Mouse (Mus musculus): ENCODE measurements around the gene St3gal3. TPM values are rescaled to one million over a fixed set of nuclear protein-coding genes. Genes with fewer than 3 reads are reported as not detected.

Gene St3gal3
- polyA plus RNA-seq, 2 experiments = 0.85 to 3.2 TPM

DNA sequence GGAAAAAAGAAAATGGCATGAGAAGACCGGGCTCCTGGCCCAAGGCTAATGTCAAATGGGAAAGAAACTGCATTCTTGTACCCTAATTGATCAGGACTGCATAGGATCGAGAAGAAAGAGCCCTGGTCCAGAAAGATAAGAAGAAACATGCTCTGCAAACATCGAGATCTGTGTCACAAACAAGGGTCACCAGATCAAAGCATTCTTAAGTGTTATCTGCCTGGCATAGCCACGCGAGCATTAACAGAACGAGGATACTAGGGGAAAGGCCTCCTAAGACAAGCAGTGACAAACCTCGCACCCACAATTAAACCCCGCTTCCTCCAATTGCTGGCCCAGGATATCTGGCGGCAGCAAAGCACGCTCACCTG is 13.6 kb upstream of the St3gal3 start:
- DNase-seq (ENCODE audit: low read depth in 3 of 3, low spot score in 3 of 3) (no peak), ATAC-seq (ENCODE audit: insufficient read depth) (peak; percentile 53; the same call in 1 of the 2 replicates)
- no peak overlapping the region for H3K4me3 ChIP-seq (ENCODE audit: insufficient read depth in 1 of 2, low read depth in 2 of 2, low read length in 2 of 2)
- H3K9ac ChIP-seq (replicated peaks) = no peak overlapping the region
- no peak overlapping the region for H3K4me2 ChIP-seq (ENCODE audit: low read depth)
- no peaks in the 10 kb centered on the region for H3K27me3 ChIP-seq (ENCODE audit: control insufficient read depth, insufficient read depth, low read length)
- H3K4me1 ChIP-seq (replicated peaks; ENCODE audit: control insufficient read depth in 2 of 2, insufficient read depth in 2 of 2, low read length in 1 of 2) = peaks cover 0 to 3% of the 10 kb centered on the region in 2 experiments; a peak in 2 of 4 replicates
- H3K27ac ChIP-seq = no peak overlapping the region
- peaks cover 49% of the 10 kb centered on the region for H3K36me3 ChIP-seq (replicated peaks; ENCODE audit: control insufficient read depth, insufficient read depth, low read depth)
- TF ChIP-seq CTCF (IDR thresholded peaks at IDR 0.05; ENCODE audit: low read depth) (no peak), EP300 (IDR thresholded peaks at IDR 0.05; ENCODE audit: low read depth) (no peak)
- no peaks in the 10 kb centered on the region for H3K9me3 ChIP-seq (ENCODE audit: control insufficient read depth, low read length)
- WGBS (ENCODE audit: insufficient replicate concordance) = 34% methylated on average over 10 of the region's 10 CpGs

DNA sequence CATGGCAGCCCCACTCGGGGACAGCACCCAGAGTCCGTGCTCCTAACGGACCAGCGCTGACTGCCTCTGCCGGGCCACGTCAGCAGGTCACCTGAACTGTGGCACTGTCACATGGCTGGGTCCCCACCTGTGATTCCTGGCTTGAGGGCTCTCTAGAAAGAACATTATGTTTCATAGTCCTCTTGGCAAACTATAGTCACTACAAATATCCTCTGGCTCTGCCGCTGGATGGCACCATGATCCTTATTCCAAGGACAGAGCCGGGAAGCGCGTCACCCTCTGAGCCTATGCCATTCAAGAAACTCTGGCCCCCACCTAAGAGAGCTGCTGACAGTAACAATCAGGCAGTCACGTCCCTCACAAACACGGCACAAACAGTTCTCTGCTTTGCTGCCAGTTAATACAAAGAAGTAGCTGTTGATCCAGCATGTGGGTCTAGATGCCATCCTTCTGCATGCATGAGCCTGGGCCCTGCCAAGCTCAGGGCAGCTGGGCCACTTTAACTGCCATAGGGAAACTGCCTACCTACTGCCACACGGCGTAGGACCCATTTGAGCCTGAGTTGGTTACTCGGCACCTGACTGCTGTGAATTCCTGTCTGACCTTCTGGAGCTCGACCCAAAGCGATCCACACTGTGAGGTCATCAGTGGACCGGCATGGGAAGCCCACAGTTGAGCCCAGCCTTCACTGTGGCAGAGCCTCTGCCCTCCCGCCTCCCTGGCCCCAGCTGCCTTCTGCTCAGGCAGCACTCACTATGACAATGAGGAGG is 13.0 kb upstream of the St3gal3 start:
- Histone ChIP-seq H3K9ac (replicated peaks) (no peak overlapping the region), H3K4me1 (replicated peaks; ENCODE audit: control insufficient read depth in 2 of 2, insufficient read depth in 2 of 2, low read length in 1 of 2) (peaks cover 0 to 3% of the 10 kb centered on the region in 2 experiments; a peak in 2 of 4 replicates), H3K4me2 (ENCODE audit: low read depth) (no peak overlapping the region), H3K36me3 (replicated peaks; ENCODE audit: control insufficient read depth, insufficient read depth, low read depth) (peaks cover 49% of the 10 kb centered on the region), H3K27me3 (ENCODE audit: control insufficient read depth, insufficient read depth, low read length) (no peaks in the 10 kb centered on the region), H3K9me3 (ENCODE audit: control insufficient read depth, low read length) (no peaks in the 10 kb centered on the region), H3K27ac (no peak overlapping the region), H3K4me3 (ENCODE audit: insufficient read depth in 1 of 2, low read depth in 2 of 2, low read length in 2 of 2) (no peak overlapping the region)
- no peak for DNase-seq (ENCODE audit: low read depth in 3 of 3, low spot score in 3 of 3)
- TF ChIP-seq CTCF (IDR thresholded peaks at IDR 0.05; ENCODE audit: low read depth) (no peak), EP300 (IDR thresholded peaks at IDR 0.05; ENCODE audit: low read depth) (no peak)
- no peak for ATAC-seq (ENCODE audit: insufficient read depth)
- 89% methylated on average over 19 of the region's 19 CpGs for WGBS (ENCODE audit: insufficient replicate concordance)

- H3K27ac ChIP-seq = no peak overlapping the region
- TF ChIP-seq CTCF (IDR thresholded peaks at IDR 0.05; ENCODE audit: low read depth) = no peak
- no peak for TF ChIP-seq EP300 (IDR thresholded peaks at IDR 0.05; ENCODE audit: low read depth)
- no peak overlapping the region for H3K9ac ChIP-seq (replicated peaks)
- ATAC-seq (ENCODE audit: insufficient read depth) (no peak), DNase-seq (ENCODE audit: low read depth in 3 of 3, low spot score in 3 of 3) (no peak)
- H3K4me1 ChIP-seq (replicated peaks; ENCODE audit: control insufficient read depth in 2 of 2, insufficient read depth in 2 of 2, low read length in 1 of 2) = peaks cover 0 to 3% of the 10 kb centered on the region in 2 experiments; a peak in 2 of 4 replicates
- no peaks in the 10 kb centered on the region for H3K27me3 ChIP-seq (ENCODE audit: control insufficient read depth, insufficient read depth, low read length)
- H3K4me3 ChIP-seq (ENCODE audit: insufficient read depth in 1 of 2, low read depth in 2 of 2, low read length in 2 of 2) = no peak overlapping the region
- no peaks in the 10 kb centered on the region for H3K9me3 ChIP-seq (ENCODE audit: control insufficient read depth, low read length)
- no peak overlapping the region for H3K4me2 ChIP-seq (ENCODE audit: low read depth)
- WGBS (ENCODE audit: insufficient replicate concordance) = 85% methylated on average over 10 of the region's 10 CpGs
- peaks cover 56% of the 10 kb centered on the region for H3K36me3 ChIP-seq (replicated peaks; ENCODE audit: control insufficient read depth, insufficient read depth, low read depth)
Observed at GRCm38 (mm10) chr4:118147090-118147489, 12.4 kb upstream of the St3gal3 start.

- TF ChIP-seq CTCF (IDR thresholded peaks at IDR 0.05; ENCODE audit: low read depth) (no peak), EP300 (IDR thresholded peaks at IDR 0.05; ENCODE audit: low read depth) (no peak)
- H3K9me3 ChIP-seq (ENCODE audit: control insufficient read depth, low read length) = no peaks in the 10 kb centered on the region
- H3K4me1 ChIP-seq (replicated peaks; ENCODE audit: control insufficient read depth in 2 of 2, insufficient read depth in 2 of 2, low read length in 1 of 2) = peaks cover 0 to 3% of the 10 kb centered on the region in 2 experiments; a peak in 2 of 4 replicates
- no peak overlapping the region for H3K27ac ChIP-seq
- ATAC-seq (ENCODE audit: insufficient read depth) (no peak), DNase-seq (ENCODE audit: low read depth in 3 of 3, low spot score in 3 of 3) (no peak)
- 50% methylated on average over 9 of the region's 9 CpGs for WGBS (ENCODE audit: insufficient replicate concordance)
- no peak overlapping the region for H3K4me2 ChIP-seq (ENCODE audit: low read depth)
- no peak overlapping the region for H3K4me3 ChIP-seq (ENCODE audit: insufficient read depth in 1 of 2, low read depth in 2 of 2, low read length in 2 of 2)
- no peaks in the 10 kb centered on the region for H3K27me3 ChIP-seq (ENCODE audit: control insufficient read depth, insufficient read depth, low read length)
- peaks cover 55% of the 10 kb centered on the region for H3K36me3 ChIP-seq (replicated peaks; ENCODE audit: control insufficient read depth, insufficient read depth, low read depth)
- H3K9ac ChIP-seq (replicated peaks) = no peak overlapping the region
Observed at GRCm38 (mm10) chr4:118144324-118144723, 9.6 kb upstream of the St3gal3 start.

- H3K9me3 ChIP-seq (ENCODE audit: control insufficient read depth, low read length) = no peaks in the 10 kb centered on the region
- H3K27me3 ChIP-seq (ENCODE audit: control insufficient read depth, insufficient read depth, low read length) = no peaks in the 10 kb centered on the region
- DNase-seq (ENCODE audit: low read depth in 3 of 3, low spot score in 3 of 3) (no peak), ATAC-seq (ENCODE audit: insufficient read depth) (no peak)
- no peak overlapping the region for H3K9ac ChIP-seq (replicated peaks)
- TF ChIP-seq EP300 (IDR thresholded peaks at IDR 0.05; ENCODE audit: low read depth) (no peak), CTCF (IDR thresholded peaks at IDR 0.05; ENCODE audit: low read depth) (no peak)
- no peak overlapping the region for H3K27ac ChIP-seq
- WGBS (ENCODE audit: insufficient replicate concordance) = 78% methylated on average over 7 of the region's 7 CpGs
- H3K36me3 ChIP-seq (replicated peaks; ENCODE audit: control insufficient read depth, insufficient read depth, low read depth) = peaks cover 55% of the 10 kb centered on the region
- no peak overlapping the region for H3K4me3 ChIP-seq (ENCODE audit: insufficient read depth in 1 of 2, low read depth in 2 of 2, low read length in 2 of 2)
- no peak overlapping the region for H3K4me2 ChIP-seq (ENCODE audit: low read depth)
- H3K4me1 ChIP-seq (replicated peaks; ENCODE audit: control insufficient read depth in 2 of 2, insufficient read depth in 2 of 2, low read length in 1 of 2) = peaks cover 0 to 3% of the 10 kb centered on the region in 2 experiments; a peak in 2 of 4 replicates
Observed at GRCm38 (mm10) chr4:118143679-118144078, 9.0 kb upstream of the St3gal3 start.
